Mouse (Mus musculus) limb, embryonic 12.5 days (tissue): ENCODE results near the gene Pitpnc1. TPM values are rescaled to one million over a fixed set of nuclear protein-coding genes. Genes with fewer than 3 reads are reported as not detected.
A peak's percentile ranks its signal among the peaks of the same experiment; 100 is the strongest.

Experiments used
- ATAC-seq: fragments of 200-750 bp; cut with Nextera tagmentation; 2 replicates; pipeline ENCODE4 v1.8.0; 2017; ENCODE audit warnings: low read depth, moderate TSS enrichment; ENCODE audit not compliant: insufficient number of reproducible peaks, insufficient read depth, low FRiP score, low TSS enrichment
- H3K27ac ChIP-seq: fragments of 300-500 bp; sonication (generic); 2 replicates; pipeline ENCODE4 v1.5.1; 2016; ENCODE audit warnings: mild to moderate bottlenecking, moderate library complexity
- H3K27me3 ChIP-seq: fragments of 300-500 bp; sonication (generic); 2 replicates; pipeline ENCODE4 v1.6.1; 2016; ENCODE audit warnings: mild to moderate bottlenecking, moderate library complexity
- H3K36me3 ChIP-seq: fragments of 300-500 bp; sonication (generic); 2 replicates; pipeline ENCODE4 v1.6.1; 2016; ENCODE audit warnings: mild to moderate bottlenecking, moderate library complexity
- H3K4me1 ChIP-seq: fragments of 300-500 bp; sonication (generic); replicated peaks from 2 replicates; pipeline ENCODE4 v1.6.1; 2016
- H3K4me2 ChIP-seq: fragments of 300-500 bp; sonication (generic); 2 replicates; pipeline ENCODE4 v1.6.1; 2016; ENCODE audit warnings: mild to moderate bottlenecking, moderate library complexity
- H3K4me3 ChIP-seq: fragments of 300-500 bp; sonication (generic); replicated peaks from 2 replicates; pipeline ENCODE4 v1.5.1; 2016; ENCODE audit warnings: mild to moderate bottlenecking
- H3K9ac ChIP-seq: fragments of 300-500 bp; sonication (generic); replicated peaks from 2 replicates; pipeline ENCODE4 v1.6.1; 2016; ENCODE audit warnings: mild to moderate bottlenecking, moderate library complexity
- H3K9me3 ChIP-seq: fragments of 300-500 bp; sonication (generic); 2 replicates; pipeline ENCODE4 v1.6.1; 2016; ENCODE audit warnings: mild to moderate bottlenecking, moderate library complexity
- WGBS: fragments of 180-500 bp; shearing (Covaris S2); methylation state at CpG from one replicate; pipeline ENCODE4 v1.1.7; 2016; 5-methylcytosine and 5-hydroxymethylcytosine counted together
- polyA plus RNA-seq: library from polyadenylated mRNA; unstranded; fragments of >200 nt; fragmentation: Nextera tagmentation; extraction: Ambion mirVana; gene quantifications from 2 replicates; pipeline ENCODE4 v1.2.1, GENCODE M21; 2016

Gene Pitpnc1
- polyA plus RNA-seq, 1 experiment from 2014 or later: 31.9 TPM

GRCm38 (mm10) chr11:107400826-107401225 lies 69.7 kb downstream of the Pitpnc1 start:
- ATAC-seq: no peak

DNA sequence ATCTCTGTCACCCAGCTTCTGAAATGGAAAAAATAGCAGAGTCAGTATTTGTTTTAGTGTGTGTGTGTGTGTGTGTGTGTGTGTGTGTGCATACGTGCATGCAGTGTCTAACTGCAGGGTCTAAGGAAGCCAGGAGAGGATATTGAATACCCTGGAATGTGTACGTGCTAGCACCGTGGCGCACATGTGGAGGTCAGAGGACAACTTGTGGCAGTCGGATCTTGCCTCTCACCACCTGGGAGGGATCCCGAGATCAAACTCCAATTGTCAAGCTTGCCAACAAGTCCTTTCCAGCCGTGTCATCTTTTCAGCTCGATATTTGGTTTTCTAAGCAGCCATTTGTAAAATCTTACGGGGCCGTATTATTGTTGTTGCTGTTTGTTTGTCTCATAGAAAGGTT lies 70.5 kb downstream of the Pitpnc1 start:
- ATAC-seq: no peak
- peaks cover 4% of the 10 kb centered on the region; the same call in 1 of the 2 replicates for H3K4me1 ChIP-seq

More at GRCm38 (mm10) chr11:107400826-107401225, 69.7 kb downstream of the Pitpnc1 start:
- 73% methylated on average over 7 of the region's 7 CpGs for WGBS
- H3K4me2 ChIP-seq: no peak overlapping the region
- no peaks in the 10 kb centered on the region for H3K27me3 ChIP-seq
- H3K36me3 ChIP-seq: no peaks in the 10 kb centered on the region
- H3K27ac ChIP-seq: no peak overlapping the region
- H3K9ac ChIP-seq: no peak overlapping the region
- no peak overlapping the region for H3K4me3 ChIP-seq
- H3K4me1 ChIP-seq: peaks cover 4% of the 10 kb centered on the region; the same call in 1 of the 2 replicates
- no peaks in the 10 kb centered on the region for H3K9me3 ChIP-seq

DNA sequence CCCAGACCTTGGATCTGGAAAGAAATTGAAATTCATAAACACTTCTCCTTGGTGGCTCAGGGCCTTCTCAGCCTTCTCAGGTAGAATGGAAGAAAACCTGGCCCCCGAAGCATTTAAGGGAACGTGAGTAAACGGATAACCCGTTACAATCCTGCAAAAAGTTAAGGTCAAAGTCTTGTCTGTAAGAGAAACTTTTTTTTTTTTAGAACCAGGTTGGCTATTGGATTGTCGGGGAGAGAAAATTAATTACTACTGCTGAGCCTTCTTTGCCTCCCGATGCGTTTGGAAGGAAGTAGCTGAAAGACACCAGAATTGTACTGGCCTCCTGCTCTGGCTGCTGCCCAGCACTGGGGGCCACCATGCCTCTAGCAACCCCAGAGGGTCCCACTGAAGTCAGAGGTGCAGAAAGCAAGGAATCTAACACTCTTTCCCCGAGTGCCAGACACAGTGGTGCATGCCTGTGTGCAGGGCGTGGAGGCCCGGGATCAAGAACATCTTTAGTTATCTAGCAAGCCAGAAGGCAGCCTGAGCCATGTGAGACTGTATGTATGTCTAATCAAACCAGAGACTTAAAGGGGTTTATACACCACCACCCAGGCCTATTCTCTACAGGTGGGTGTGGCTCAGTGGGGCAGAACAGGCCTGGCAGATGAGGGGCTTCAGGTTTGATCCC lies 73.0 kb downstream of the Pitpnc1 start:
- no peaks in the 10 kb centered on the region for H3K27me3 ChIP-seq
- no peak overlapping the region for H3K9ac ChIP-seq
- no peaks in the 10 kb centered on the region for H3K36me3 ChIP-seq
- ATAC-seq: no peak
- H3K4me3 ChIP-seq: no peak overlapping the region
- 78% methylated on average over 10 of the region's 10 CpGs for WGBS
- H3K9me3 ChIP-seq: no peaks in the 10 kb centered on the region
- no peak overlapping the region for H3K4me2 ChIP-seq
- H3K4me1 ChIP-seq: peaks cover 4% of the 10 kb centered on the region; the same call in 1 of the 2 replicates
- H3K27ac ChIP-seq: no peak overlapping the region

More for the DNA sequence above, 70.5 kb downstream of the Pitpnc1 start:
- Histone ChIP-seq H3K27ac (no peak overlapping the region), H3K9ac (no peak overlapping the region), H3K4me3 (no peak overlapping the region), H3K4me2 (no peak overlapping the region), H3K27me3 (no peaks in the 10 kb centered on the region), H3K36me3 (no peaks in the 10 kb centered on the region), H3K9me3 (no peaks in the 10 kb centered on the region)
- 81% methylated on average over 10 of the region's 10 CpGs for WGBS

DNA sequence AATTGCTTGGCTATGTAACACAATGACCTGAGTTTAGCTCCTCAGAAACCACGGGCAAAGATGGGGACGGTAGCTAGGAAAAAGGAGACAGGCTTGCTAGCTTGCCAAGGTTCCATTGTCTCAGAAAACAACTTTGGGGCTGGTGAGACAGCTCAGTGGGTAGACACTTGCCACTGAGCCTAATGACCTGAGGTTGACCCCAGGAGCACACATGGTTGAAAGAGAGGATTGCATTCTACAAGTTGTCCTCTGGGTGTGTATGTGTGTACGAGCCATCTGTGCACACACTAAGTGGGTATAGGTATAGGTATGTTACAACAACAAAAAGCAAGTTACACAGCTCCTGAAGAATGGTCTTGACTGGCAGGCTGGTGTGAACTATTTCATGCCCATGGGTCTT lies 76.3 kb downstream of the Pitpnc1 start:
- WGBS: 89% methylated on average over 3 of the region's 3 CpGs

GRCm38 (mm10) chr11:107393828-107394165 lies 76.7 kb downstream of the Pitpnc1 start:
- Histone ChIP-seq H3K9ac (no peak overlapping the region), H3K36me3 (no peaks in the 10 kb centered on the region), H3K27me3 (no peaks in the 10 kb centered on the region), H3K4me3 (no peak overlapping the region), H3K4me1 (peaks cover 14% of the 10 kb centered on the region), H3K27ac (no peak overlapping the region), H3K9me3 (no peaks in the 10 kb centered on the region), H3K4me2 (no peak overlapping the region)
- no peak for ATAC-seq
- 79% methylated on average over 12 of the region's 12 CpGs for WGBS

More for the DNA sequence above, 76.3 kb downstream of the Pitpnc1 start:
- Histone ChIP-seq H3K27ac (no peak overlapping the region), H3K27me3 (no peaks in the 10 kb centered on the region), H3K4me1 (peaks cover 14% of the 10 kb centered on the region), H3K9me3 (no peaks in the 10 kb centered on the region), H3K4me2 (no peak overlapping the region), H3K9ac (no peak overlapping the region), H3K4me3 (no peak overlapping the region), H3K36me3 (no peaks in the 10 kb centered on the region)
- no peak for ATAC-seq

DNA sequence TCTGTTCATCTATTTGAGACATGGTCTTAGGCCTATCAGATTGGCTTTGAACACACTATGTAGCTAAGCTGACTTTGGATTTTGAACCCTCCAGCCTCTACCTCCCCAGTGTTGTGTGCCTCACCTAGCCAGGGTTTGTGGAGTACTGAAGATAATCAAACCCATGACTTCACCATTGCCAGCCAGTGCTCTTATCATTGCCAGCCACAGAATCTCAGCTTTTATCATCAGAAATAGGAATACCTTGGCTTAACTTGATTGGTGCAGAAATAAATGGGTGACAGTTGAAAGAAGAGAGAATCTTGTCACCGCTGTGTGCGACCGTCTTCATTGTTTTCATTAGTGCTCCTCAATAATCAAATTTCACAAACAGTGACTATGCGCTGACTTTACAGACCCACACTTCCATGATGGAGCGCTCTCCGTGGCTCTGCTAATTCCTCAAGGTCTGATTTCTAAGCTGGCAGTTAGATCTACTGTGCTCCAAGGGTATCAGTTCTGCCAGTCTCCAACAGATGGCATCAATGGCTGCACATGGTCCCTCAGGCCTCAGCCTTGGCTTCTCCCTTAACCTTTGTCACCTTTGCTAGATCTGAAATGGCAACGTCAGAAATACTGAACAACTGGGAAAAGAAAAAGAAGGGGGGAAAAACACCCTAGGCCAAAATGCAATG lies 77.2 kb downstream of the Pitpnc1 start:
- Histone ChIP-seq H3K4me2 (no peak overlapping the region), H3K9me3 (no peaks in the 10 kb centered on the region), H3K4me3 (no peak overlapping the region), H3K4me1 (peaks cover 14% of the 10 kb centered on the region), H3K9ac (no peak overlapping the region), H3K36me3 (no peaks in the 10 kb centered on the region), H3K27me3 (no peaks in the 10 kb centered on the region), H3K27ac (no peak overlapping the region)
- no peak for ATAC-seq
- 87% methylated on average over 7 of the region's 7 CpGs for WGBS

DNA sequence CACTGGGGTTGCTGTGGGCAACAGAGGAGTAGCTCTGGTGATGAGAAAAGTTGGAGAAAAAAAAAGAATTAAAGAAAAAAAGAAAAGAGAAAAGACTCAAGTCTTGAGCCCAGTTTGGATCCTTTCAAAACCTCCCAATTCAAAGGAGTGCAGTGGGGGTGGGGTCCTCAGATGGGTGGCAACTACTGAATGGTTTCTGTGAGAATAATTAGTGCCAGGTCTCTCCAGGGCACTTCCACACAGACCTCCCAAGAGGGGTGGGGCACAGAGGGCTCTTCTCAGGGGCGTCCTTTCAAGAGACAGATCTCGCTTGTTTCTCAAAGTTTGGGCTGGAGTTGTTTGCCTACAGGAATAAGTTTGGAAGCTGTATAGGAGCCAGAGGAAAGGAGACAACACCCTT lies 80.0 kb downstream of the Pitpnc1 start:
- H3K4me3 ChIP-seq: no peak overlapping the region
- H3K36me3 ChIP-seq: no peaks in the 10 kb centered on the region
- H3K9ac ChIP-seq: no peak overlapping the region
- WGBS: 54% methylated on average over 2 of the region's 2 CpGs
- peaks cover 11% of the 10 kb centered on the region for H3K4me1 ChIP-seq
- ATAC-seq: no peak
- H3K27ac ChIP-seq: 0 out of 2 replicates have a peak overlapping the region, but pooled peaks have one; percentile 29
- no peaks in the 10 kb centered on the region for H3K9me3 ChIP-seq
- no peaks in the 10 kb centered on the region for H3K27me3 ChIP-seq
- no peak overlapping the region for H3K4me2 ChIP-seq

- Histone ChIP-seq H3K27me3 (no peaks in the 10 kb centered on the region), H3K9ac (no peak overlapping the region), H3K4me1 (peaks cover 17% of the 10 kb centered on the region), H3K36me3 (no peaks in the 10 kb centered on the region), H3K4me2 (no peak overlapping the region), H3K4me3 (no peak overlapping the region), H3K27ac (no peak overlapping the region), H3K9me3 (no peaks in the 10 kb centered on the region)
- 45% methylated on average over 10 of the region's 10 CpGs for WGBS
- no peak for ATAC-seq
Measured at GRCm38 (mm10) chr11:107390001-107390400, 80.5 kb downstream of the Pitpnc1 start.

GRCm38 (mm10) chr11:107386481-107386880 lies 84.0 kb downstream of the Pitpnc1 start:
- no peaks in the 10 kb centered on the region for H3K9me3 ChIP-seq
- peaks cover 29% of the 10 kb centered on the region for H3K4me1 ChIP-seq
- no peak overlapping the region for H3K4me3 ChIP-seq
- H3K27ac ChIP-seq: no peak overlapping the region
- no peak overlapping the region for H3K4me2 ChIP-seq
- no peaks in the 10 kb centered on the region for H3K27me3 ChIP-seq
- H3K9ac ChIP-seq: no peak overlapping the region
- H3K36me3 ChIP-seq: no peaks in the 10 kb centered on the region
- no peak for ATAC-seq
- WGBS: 83% methylated on average over 10 of the region's 10 CpGs

DNA sequence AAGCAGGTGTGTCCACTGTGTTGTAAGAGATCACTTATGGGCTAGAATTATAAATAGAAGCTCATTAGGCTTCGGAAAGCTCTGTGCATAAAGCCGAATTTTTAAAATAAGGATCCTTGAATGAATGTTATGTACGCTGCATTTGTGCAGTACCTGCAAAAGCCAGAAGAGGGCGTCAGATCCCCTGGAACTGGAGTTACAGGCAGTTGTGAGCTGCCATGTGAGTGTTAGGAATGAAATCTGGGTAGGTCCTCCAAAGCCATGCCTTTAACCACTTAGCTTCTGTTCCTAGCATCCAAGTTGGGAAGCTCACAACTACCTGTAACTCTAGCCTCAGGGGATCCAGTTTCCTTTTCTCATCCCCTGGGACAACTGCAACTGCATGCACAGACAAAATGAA lies 85.2 kb downstream of the Pitpnc1 start:
- Histone ChIP-seq H3K27ac (no peak overlapping the region; the same call in 1 of the 2 replicates), H3K27me3 (no peaks in the 10 kb centered on the region), H3K4me2 (no peak overlapping the region), H3K9ac (no peak overlapping the region), H3K9me3 (no peaks in the 10 kb centered on the region), H3K4me1 (peaks cover 18% of the 10 kb centered on the region), H3K36me3 (no peaks in the 10 kb centered on the region), H3K4me3 (no peak overlapping the region)
- 73% methylated on average over 4 of the region's 4 CpGs for WGBS
- no peak for ATAC-seq

GRCm38 (mm10) chr11:107383985-107384384 lies 86.5 kb downstream of the Pitpnc1 start:
- 77% methylated on average over 6 of the region's 6 CpGs for WGBS
- H3K4me1 ChIP-seq: peaks cover 18% of the 10 kb centered on the region
- no peak overlapping the region for H3K27ac ChIP-seq
- peaks cover 4% of the 10 kb centered on the region; the same call in 1 of the 2 replicates for H3K36me3 ChIP-seq
- H3K9me3 ChIP-seq: peaks cover 4% of the 10 kb centered on the region; the same call in 1 of the 2 replicates
- no peak for ATAC-seq
- no peak overlapping the region for H3K4me3 ChIP-seq
- no peak overlapping the region for H3K9ac ChIP-seq
- H3K27me3 ChIP-seq: no peaks in the 10 kb centered on the region
- H3K4me2 ChIP-seq: no peak overlapping the region
